Mouse (Mus musculus): ENCODE results near the gene Prpf4b.
"Not testable (repeated sequence)": the region's sequence is repeated elsewhere in the genome, so short reads cannot be mapped to it uniquely, and the experiment has no call there.

The Prpf4b gene

DNA sequence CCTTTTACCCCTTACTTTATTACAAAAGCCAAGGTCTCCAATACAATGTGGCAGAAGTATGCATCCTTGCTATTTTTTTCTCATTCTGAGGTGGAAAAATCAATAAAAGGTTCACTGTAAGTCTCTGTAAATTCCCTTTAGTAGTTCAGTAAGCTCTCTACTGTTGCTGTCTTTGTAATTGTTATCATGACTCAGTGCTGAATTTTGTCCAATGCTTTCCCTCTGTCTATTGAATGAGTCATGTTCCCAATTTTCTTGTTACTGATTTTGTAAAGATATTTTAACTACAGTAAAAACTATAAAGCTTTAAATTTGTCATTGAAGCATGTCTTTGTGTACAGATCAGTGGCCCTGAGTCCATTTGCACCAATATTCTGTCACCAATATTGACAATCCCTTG lies 67.3 kb downstream of the Prpf4b start:
- DNase-seq: no peak

DNA sequence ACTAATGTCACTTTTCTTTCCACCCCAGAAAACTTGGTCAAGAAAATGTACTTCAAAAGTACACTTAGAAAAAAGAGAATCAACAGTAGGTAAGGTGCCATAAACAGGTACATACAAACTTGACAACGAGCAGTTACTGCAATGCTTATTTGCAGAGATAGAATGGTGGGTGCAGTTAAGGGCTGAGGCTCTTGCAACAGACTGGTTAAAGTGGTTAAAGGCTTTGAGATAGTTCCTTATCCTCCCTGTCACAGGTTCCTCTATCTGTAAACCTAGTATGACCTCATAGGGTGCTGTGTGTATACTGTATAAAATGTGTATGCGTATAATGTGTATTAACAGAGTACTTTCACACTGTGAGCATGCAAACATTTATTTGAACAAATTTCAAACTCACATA lies 76.3 kb downstream of the Prpf4b start:
- not testable (repeated sequence) for DNase-seq

All from liver (tissue).